Mouse (Mus musculus): ENCODE data around the gene Ms4a14.
A peak's percentile ranks its signal among the peaks of the same experiment; 100 is the strongest.
"Not testable (repeated sequence)": the region's sequence is repeated elsewhere in the genome, so short reads cannot be mapped to it uniquely, and the experiment has no call there.

Ms4a14 gene

DNA sequence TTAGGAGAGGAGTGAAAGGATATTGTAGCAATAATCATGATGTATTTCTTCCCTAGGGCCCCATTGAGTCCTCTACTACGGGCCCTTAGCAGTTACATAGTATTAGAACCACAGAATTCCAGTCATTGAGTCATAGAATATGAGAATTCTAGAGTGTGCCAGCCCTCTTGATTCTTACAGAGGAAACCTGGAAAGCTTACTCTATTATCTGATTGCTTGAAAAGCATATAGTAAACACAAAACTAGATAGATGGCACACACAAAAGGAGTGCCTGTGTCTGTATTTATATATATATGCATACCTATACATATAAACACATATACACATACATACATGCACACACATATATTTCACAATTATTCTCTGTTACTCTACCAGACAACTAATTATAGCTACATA, at the start of gene Ms4a14:
Gene Ms4a14 (minus strand): TSS at position 101 of the 400 bp plus-strand sequence.
- no peak for DNase-seq (ENCODE audit: low spot score)

GRCm38 (mm10) chr19:11362002-11362401, 47.7 kb upstream of the Ms4a14 start:
- DNase-seq (ENCODE audit: low spot score) = peak; percentile 50

GRCm38 (mm10) chr19:11360106-11360505, 45.9 kb upstream of the Ms4a14 start:
- DNase-seq (ENCODE audit: low spot score) = no peak

DNA sequence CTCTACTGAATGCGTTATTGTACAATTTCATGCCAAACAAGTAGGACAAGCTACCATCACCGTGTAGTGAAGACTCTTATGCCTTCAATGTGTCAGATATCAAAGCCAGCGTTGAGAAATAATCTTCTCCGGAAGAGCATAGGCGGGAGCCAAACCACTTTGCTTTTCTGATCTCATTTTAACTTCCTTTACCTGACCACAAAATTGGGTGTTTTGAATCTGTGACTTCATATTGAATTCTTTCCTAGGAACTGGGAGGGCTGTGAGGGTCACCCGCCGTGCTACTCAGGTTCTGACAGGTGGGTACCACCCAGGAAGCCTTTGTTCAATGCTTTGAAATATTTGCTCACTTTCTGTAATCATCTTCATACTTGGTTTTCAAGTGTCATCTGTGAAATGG, 41.5 kb upstream of the Ms4a14 start:
- peak; percentile 39 for DNase-seq (ENCODE audit: low spot score)

DNA sequence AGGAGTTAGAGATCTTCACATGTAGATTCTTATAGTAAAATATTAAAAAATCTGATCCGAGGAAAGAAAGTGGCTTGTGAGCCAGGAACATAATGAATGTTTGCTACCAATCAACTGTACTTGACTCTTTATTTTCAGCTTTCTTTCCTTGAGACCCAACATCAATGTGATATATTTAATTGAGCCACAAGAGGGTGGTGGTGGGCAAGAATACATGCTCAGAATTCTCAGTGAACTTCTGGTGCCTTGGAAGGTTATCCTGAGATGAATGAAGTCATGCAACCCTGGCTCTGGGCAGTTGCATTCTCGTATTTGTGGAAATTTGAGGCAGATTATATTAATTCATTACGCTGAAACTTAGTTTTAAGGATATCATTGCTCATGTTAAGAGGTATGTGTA, 37.6 kb upstream of the Ms4a14 start:
- DNase-seq (ENCODE audit: low spot score) = no peak

GRCm38 (mm10) chr19:11349698-11350481, 35.6 kb upstream of the Ms4a14 start:
- no peak for DNase-seq (ENCODE audit: low spot score)

- no peak for DNase-seq (ENCODE audit: low spot score)
Observed at GRCm38 (mm10) chr19:11343992-11344391, 29.7 kb upstream of the Ms4a14 start.

GRCm38 (mm10) chr19:11343147-11343546, 28.9 kb upstream of the Ms4a14 start:
- DNase-seq (ENCODE audit: low spot score) = no peak

GRCm38 (mm10) chr19:11335932-11336331, 21.7 kb upstream of the Ms4a14 start, which contains the start of gene Ms4a7:
Gene Ms4a7 (minus strand): TSS chr19:11336146.
- peak; percentile 12 for DNase-seq (ENCODE audit: low spot score)

DNA sequence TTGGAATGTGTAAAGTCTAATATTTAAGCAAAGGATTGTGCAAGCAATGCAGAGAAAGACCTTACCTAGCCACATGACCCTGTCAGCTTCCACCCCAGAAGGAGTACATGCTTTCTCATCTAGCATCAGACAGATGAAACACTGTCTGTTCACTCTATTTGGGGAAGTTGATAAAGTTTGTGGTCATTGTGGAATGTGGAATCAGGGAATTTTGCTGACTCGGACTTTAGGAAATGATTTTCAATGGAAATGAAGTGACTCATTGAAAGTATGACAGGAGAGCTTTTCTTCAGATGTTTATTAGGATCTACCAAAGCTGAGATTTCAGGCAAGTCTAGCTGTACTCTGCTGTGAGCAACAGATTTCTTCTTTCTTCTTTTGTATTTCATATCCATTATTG, 6.9 kb upstream of the Ms4a14 start:
- DNase-seq (ENCODE audit: low spot score) = no peak

GRCm38 (mm10) chr19:11316786-11317185, 2.5 kb upstream of the Ms4a14 start:
- DNase-seq (ENCODE audit: low spot score) = no peak

DNA sequence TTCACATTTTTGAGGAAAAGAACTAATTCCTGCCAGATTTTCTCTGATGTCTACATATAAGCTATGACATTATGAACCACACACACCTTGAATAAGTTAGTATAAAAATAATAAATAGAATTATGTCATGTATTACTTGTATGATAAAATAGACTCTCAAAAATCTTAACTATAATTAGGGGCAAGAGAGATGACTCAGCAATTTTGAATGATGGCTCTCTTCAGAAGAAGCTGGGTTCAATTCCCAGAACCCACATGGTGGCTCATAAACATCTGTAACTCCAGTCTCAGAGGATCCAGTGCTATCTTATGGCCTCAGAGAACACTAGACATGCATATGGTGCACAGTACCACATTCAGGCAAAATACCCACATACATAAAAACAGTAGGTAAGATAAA, 5.4 kb downstream of the Ms4a14 start:
- no peak for DNase-seq (ENCODE audit: low spot score)

DNA sequence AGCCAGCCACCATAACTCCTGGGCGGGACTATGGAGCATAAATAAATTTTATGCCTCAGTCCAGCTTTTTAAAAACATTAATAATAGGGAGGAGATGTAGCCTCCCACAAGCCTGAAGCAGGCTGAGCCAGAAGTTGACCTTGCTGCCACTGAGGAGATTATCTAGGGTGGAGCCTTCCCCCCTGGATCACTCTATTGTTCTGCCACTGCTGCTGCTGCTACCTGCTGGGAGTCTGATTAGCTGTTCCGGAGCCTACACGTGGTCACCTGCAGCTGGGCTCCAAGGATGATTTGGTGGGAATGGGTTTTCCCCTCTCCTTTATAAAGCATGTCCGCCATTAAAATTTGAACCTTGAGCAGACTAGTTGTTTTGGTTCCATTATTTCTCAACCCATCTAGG, 14.7 kb downstream of the Ms4a14 start:
- not testable (repeated sequence) for DNase-seq (ENCODE audit: low spot score)

DNA sequence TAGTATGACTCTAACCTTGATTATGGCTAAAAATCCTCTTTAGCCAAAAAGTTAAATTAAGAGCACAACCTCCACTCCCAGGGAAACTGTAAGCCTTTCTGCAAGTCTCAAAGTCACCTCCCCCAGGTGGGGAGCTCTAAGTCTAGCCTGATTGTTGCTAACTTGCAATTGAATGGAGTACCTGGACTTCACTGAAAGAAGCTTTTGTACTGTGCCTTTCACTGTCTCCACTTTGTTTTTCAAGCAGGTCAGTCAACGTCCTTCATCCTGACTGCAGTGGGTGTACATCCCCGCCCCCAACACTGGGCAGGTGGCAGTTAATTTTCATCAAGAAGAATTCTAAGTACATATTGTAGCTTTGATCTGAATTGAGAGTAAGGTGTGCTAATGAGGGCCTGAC, 15.3 kb downstream of the Ms4a14 start:
- DNase-seq (ENCODE audit: low spot score) = no peak

- DNase-seq (ENCODE audit: low spot score) = not testable (repeated sequence)
Observed at GRCm38 (mm10) chr19:11293616-11294015, 20.6 kb downstream of the Ms4a14 start.

DNA sequence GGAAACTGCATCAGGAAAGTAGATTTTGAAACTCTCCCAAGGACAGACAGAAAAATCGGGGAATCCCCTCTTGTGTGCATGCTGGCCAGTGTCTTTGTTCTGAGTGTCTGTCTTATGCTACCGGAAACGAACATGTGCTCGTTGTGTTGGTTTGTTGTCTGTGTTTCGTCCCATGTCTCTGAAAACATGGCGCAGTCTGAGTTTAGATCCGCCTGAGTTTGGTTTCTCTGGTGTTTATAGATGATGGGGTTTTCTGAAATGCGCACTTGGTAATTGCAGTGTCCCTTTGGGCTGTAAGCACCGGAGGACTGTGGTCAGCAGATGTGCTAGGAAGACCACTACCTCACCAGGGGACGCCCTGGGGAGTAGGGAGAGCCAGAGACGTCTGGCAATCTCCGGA, 21.3 kb downstream of the Ms4a14 start:
- no peak for DNase-seq (ENCODE audit: low spot score)

- no peak for DNase-seq (ENCODE audit: low spot score)
Observed at GRCm38 (mm10) chr19:11283773-11284172, 30.5 kb downstream of the Ms4a14 start, which contains the start of gene Ms4a5. Gene Ms4a5 (minus strand): TSS chr19:11283873.

GRCm38 (mm10) chr19:11280223-11280622, 34.0 kb downstream of the Ms4a14 start:
- no peak for DNase-seq (ENCODE audit: low spot score)

DNA sequence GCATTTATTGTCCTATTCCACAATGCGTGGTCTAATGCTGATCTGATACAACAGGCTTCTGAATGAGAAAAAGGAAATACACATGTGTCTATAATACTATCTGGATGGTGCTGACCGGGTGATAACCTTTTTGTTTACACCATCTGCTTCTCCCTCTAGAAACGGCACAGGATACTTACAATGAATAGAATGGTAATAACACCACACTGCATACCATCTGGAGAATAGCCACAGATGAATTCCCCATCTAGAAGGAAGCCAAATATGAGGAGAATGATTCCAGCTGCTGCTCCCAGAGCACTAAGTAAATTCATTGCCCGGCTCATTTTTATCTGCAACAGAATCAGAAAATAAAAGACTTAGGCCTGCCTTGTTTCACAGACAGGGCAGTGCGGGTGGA, 37.8 kb downstream of the Ms4a14 start:
- no peak for DNase-seq (ENCODE audit: low spot score)

GRCm38 (mm10) chr19:11266956-11267355, 47.3 kb downstream of the Ms4a14 start:
- no peak for DNase-seq (ENCODE audit: low spot score)

GRCm38 (mm10) chr19:11266052-11266845, 48.0 kb downstream of the Ms4a14 start, which contains the start of gene Ms4a1:
Gene Ms4a1 (minus strand): TSS chr19:11266241.
- DNase-seq (ENCODE audit: low spot score) = peak; percentile 42

DNA sequence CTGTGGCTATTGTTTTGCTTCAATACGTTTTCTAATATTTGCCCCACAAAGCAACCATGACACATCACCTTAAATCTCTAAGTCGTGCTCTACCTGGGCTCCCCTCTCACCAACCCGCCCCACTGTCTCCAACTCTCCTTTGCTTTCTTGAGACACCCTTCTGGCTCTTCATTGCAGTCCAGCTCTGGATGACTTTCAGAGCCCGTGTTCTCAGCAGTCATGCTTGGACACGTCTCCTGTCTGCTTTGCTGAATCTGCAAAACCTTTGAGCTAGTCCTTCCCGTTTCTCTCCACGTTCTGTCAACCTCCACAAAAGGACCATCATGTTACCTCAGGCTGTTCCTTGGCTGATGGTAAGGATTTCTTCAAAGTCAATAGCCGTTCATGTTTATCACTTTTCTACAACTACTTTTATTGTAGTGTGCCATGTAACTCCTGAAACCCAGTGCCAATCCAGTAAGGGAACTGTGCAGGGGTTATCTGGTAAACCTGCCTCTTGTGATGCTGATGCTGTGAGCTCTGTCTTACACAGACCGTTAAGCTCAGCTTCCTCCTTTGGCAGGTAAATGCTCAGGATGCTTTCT, 49.6 kb downstream of the Ms4a14 start:
- no peak for DNase-seq (ENCODE audit: low spot score)

- no peak for DNase-seq (ENCODE audit: low spot score)
Observed at GRCm38 (mm10) chr19:11263549-11263948, 50.7 kb downstream of the Ms4a14 start.

Measured in lung, postnatal 25 days (tissue).